Mouse (Mus musculus) small intestine, adult 2 months (tissue): ENCODE data around the gene 4933417A18Rik. TPM values are rescaled to one million over a fixed set of nuclear protein-coding genes. Genes with fewer than 3 reads are reported as not detected.
"Not testable (repeated sequence)": the region's sequence is repeated elsewhere in the genome, so short reads cannot be mapped to it uniquely, and the experiment has no call there.

Experiments used
- H3K27ac ChIP-seq: fragments of 200-500 bp; 2 replicates; pipeline ENCODE4 v1.5.1; 2012; ENCODE audit warnings: low read depth, low read length, control low read depth, inconsistent platforms; ENCODE audit not compliant: insufficient read depth
- H3K27me3 ChIP-seq: fragments of 200-500 bp; 2 replicates; pipeline ENCODE4 v1.6.1; 2012; ENCODE audit warnings: mild to moderate bottlenecking, moderate library complexity, low read length, inconsistent platforms; ENCODE audit not compliant: control insufficient read depth, insufficient read depth
- H3K36me3 ChIP-seq: fragments of 200-500 bp; 2 replicates; pipeline ENCODE4 v1.6.1; 2012; ENCODE audit warnings: mild to moderate bottlenecking, low read length, control low read depth, inconsistent platforms; ENCODE audit not compliant: control insufficient read depth, insufficient read depth
- H3K4me1 ChIP-seq: fragments of 200-500 bp; 2 replicates; pipeline ENCODE4 v1.6.1; 2012; ENCODE audit warnings: low read length, inconsistent platforms, mixed read lengths; ENCODE audit not compliant: control insufficient read depth, insufficient read depth, insufficient read length
- H3K4me3 ChIP-seq: fragments of 200-500 bp; 2 replicates; pipeline ENCODE4 v1.5.1; 2012; ENCODE audit warnings: low read depth, mild to moderate bottlenecking, control low read depth, inconsistent platforms, low read length, moderate library complexity
- CTCF ChIP-seq: fragments of 200-500 bp; IDR thresholded peaks from 2 replicates; pipeline ENCODE4 v1.5.1; 2012; ENCODE audit warnings: low read depth, mild to moderate bottlenecking, control low read depth, inconsistent platforms, low read length, moderate library complexity, mixed read lengths; ENCODE audit not compliant: insufficient replicate concordance, insufficient read length; ENCODE audit errors: extremely low read depth
- POLR2A ChIP-seq: fragments of 200-500 bp; IDR thresholded peaks from 2 replicates; pipeline ENCODE4 v1.6.1; 2012; ENCODE audit warnings: low read depth, mild to moderate bottlenecking, control low read depth, inconsistent platforms, low read length, moderate library complexity
- WGBS: fragments of 180-500 bp; shearing (Covaris S2); methylation state at CpG from one replicate; pipeline ENCODE4 v1.1.7; 2018; 5-methylcytosine and 5-hydroxymethylcytosine counted together
- polyA plus RNA-seq: library from polyadenylated mRNA; depleted of rRNA; stranded (reverse); fragments of >200 nt; gene quantifications from 2 replicates; pipeline ENCODE4 v1.2.3, GENCODE M21; 2012

The 4933417A18Rik gene
- polyA plus RNA-seq, 1 experiment, result not detected

GRCm38 (mm10) chr13:34963511-34964397 lies 39.5 kb downstream of the 4933417A18Rik start, which contains the start of gene Eci3:
TSS of gene Eci3 (minus strand) at chr13:34963810.
- H3K27ac ChIP-seq, result peak within 1 kb of the TSS; percentile 95
- no peaks in the 10 kb centered on the region for H3K27me3 ChIP-seq
- peak within 1 kb of the TSS; percentile 80 for H3K4me3 ChIP-seq
- 4% methylated on average over 32 of the region's 32 CpGs for WGBS
- H3K36me3 ChIP-seq, result no peaks in the 10 kb centered on the region
- peaks cover 4% of the 10 kb centered on the region for H3K4me1 ChIP-seq
- peak; percentile 30 for TF ChIP-seq POLR2A
- TF ChIP-seq CTCF, result no peak

GRCm38 (mm10) chr13:34964419-34964818 lies 40.2 kb downstream of the 4933417A18Rik start:
- Histone ChIP-seq H3K27ac (peak overlapping the region; percentile 78), H3K4me3 (peak overlapping the region; percentile 80), H3K4me1 (peaks cover 4% of the 10 kb centered on the region), H3K36me3 (no peaks in the 10 kb centered on the region), H3K27me3 (no peaks in the 10 kb centered on the region)
- WGBS, result 6% methylated on average over 14 of the region's 14 CpGs
- TF ChIP-seq POLR2A (no peak), CTCF (no peak)

- peak overlapping the region; percentile 78 for H3K27ac ChIP-seq
- no peaks in the 10 kb centered on the region for H3K36me3 ChIP-seq
- 19% methylated on average over 5 of the region's 5 CpGs for WGBS
- no peaks in the 10 kb centered on the region for H3K27me3 ChIP-seq
- TF ChIP-seq POLR2A (no peak), CTCF (no peak)
- peak overlapping the region; percentile 80 for H3K4me3 ChIP-seq
- H3K4me1 ChIP-seq, result peaks cover 4% of the 10 kb centered on the region
Observed at GRCm38 (mm10) chr13:34964866-34965265, 40.7 kb downstream of the 4933417A18Rik start.

- H3K36me3 ChIP-seq, H3K4me1 ChIP-seq, H3K27me3 ChIP-seq: not testable (repeated sequence)
- WGBS, result 69% methylated on average over 9 of the region's 9 CpGs
- Histone ChIP-seq H3K4me3 (peak overlapping the region; percentile 16; the same call in 1 of the 2 replicates), H3K27ac (peak overlapping the region; percentile 70; the same call in 1 of the 2 replicates)
Observed at GRCm38 (mm10) chr13:34965647-34966046, 41.4 kb downstream of the 4933417A18Rik start.

GRCm38 (mm10) chr13:34972456-34972855 lies 48.2 kb downstream of the 4933417A18Rik start:
- not testable (repeated sequence) for H3K27ac ChIP-seq, H3K36me3 ChIP-seq, H3K27me3 ChIP-seq, H3K4me3 ChIP-seq, H3K4me1 ChIP-seq

- Histone ChIP-seq H3K27me3 (no peaks in the 10 kb centered on the region), H3K4me3 (no peak overlapping the region), H3K4me1 (no peaks in the 10 kb centered on the region), H3K27ac (no peak overlapping the region), H3K36me3 (peaks cover 13% of the 10 kb centered on the region)
- TF ChIP-seq CTCF, result peak; percentile 32; the same call in 1 of the 2 replicates
- TF ChIP-seq POLR2A, result no peak
- 11% methylated on average over 1 of the region's 1 CpGs for WGBS
Observed at GRCm38 (mm10) chr13:34973149-34973548, 48.9 kb downstream of the 4933417A18Rik start.

GRCm38 (mm10) chr13:34973770-34974169 lies 49.6 kb downstream of the 4933417A18Rik start:
- WGBS, result 16% methylated on average over 1 of the region's 1 CpGs

More at GRCm38 (mm10) chr13:34973770-34974169, 49.6 kb downstream of the 4933417A18Rik start:
- TF ChIP-seq CTCF (no peak), POLR2A (no peak)
- Histone ChIP-seq H3K4me3 (no peak overlapping the region), H3K4me1 (no peaks in the 10 kb centered on the region), H3K27me3 (no peaks in the 10 kb centered on the region), H3K27ac (no peak overlapping the region), H3K36me3 (peaks cover 16% of the 10 kb centered on the region)
